Mouse (Mus musculus): ENCODE measurements at regions not wholly inside any gene's neighbourhood (a gene's known extent, or its start where the extent isn't known, plus 50 kb on each side); places are given as distances from the start of the nearest gene placed in this dataset.
"Not testable (repeated sequence)": the region's sequence is repeated elsewhere in the genome, so short reads cannot be mapped to it uniquely, and the experiment has no call there.

- DNase-seq (ENCODE audit: low spot score in 2 of 2): no peak
Observed at GRCm38 (mm10) chr2:171595240-171595639, 448.0 kb downstream of the Cbln4 start.

- DNase-seq (ENCODE audit: low spot score in 2 of 2): no peak
Observed at GRCm38 (mm10) chr2:171593884-171594283, 449.4 kb downstream of the Cbln4 start.

GRCm38 (mm10) chr2:171592315-171592714, 451.0 kb downstream of the Cbln4 start:
- DNase-seq (ENCODE audit: low spot score in 2 of 2): no peak

GRCm38 (mm10) chr2:171588158-171588557, 455.1 kb downstream of the Cbln4 start:
- no peak for DNase-seq (ENCODE audit: low spot score in 2 of 2)

- peak; percentile 12 to 19 for DNase-seq (ENCODE audit: low spot score in 2 of 2)
Observed at GRCm38 (mm10) chr2:171587635-171588034, 455.6 kb downstream of the Cbln4 start.

- DNase-seq (ENCODE audit: low spot score in 2 of 2): no peak
Observed at GRCm38 (mm10) chr2:171586853-171587220, 456.4 kb downstream of the Cbln4 start.

GRCm38 (mm10) chr2:171586217-171586852, 456.9 kb downstream of the Cbln4 start:
- DNase-seq (ENCODE audit: low spot score in 2 of 2): no peak

GRCm38 (mm10) chr2:171574360-171574759, 468.9 kb downstream of the Cbln4 start:
- DNase-seq (ENCODE audit: low spot score in 2 of 2): no peak

- DNase-seq (ENCODE audit: low spot score in 2 of 2): no peak
Observed at GRCm38 (mm10) chr2:171562656-171563055, 480.6 kb downstream of the Cbln4 start.

GRCm38 (mm10) chr2:171542768-171543167, 500.5 kb downstream of the Cbln4 start:
- not testable (repeated sequence) for DNase-seq (ENCODE audit: low spot score in 2 of 2)

GRCm38 (mm10) chr2:171514876-171515275, 528.4 kb downstream of the Cbln4 start:
- no peak for DNase-seq (ENCODE audit: low spot score in 2 of 2)

- DNase-seq (ENCODE audit: low spot score in 2 of 2): no peak
Observed at GRCm38 (mm10) chr2:171496620-171497019, 546.6 kb downstream of the Cbln4 start.

- peak; percentile 38 to 45 for DNase-seq (ENCODE audit: low spot score in 2 of 2)
Observed at GRCm38 (mm10) chr2:171493741-171494140, 549.5 kb downstream of the Cbln4 start.

GRCm38 (mm10) chr2:171487284-171487683, 556.0 kb downstream of the Cbln4 start:
- peak; percentile 21 to 44 for DNase-seq (ENCODE audit: low spot score in 2 of 2)

- peak; percentile 4 to 50 for DNase-seq (ENCODE audit: low spot score in 2 of 2)
Observed at GRCm38 (mm10) chr2:171453241-171453640, 590.0 kb downstream of the Cbln4 start.

- DNase-seq (ENCODE audit: low spot score in 2 of 2): peak in 1 of 2 experiments; percentile 3
Observed at GRCm38 (mm10) chr2:171406057-171406456, 637.2 kb downstream of the Cbln4 start.

GRCm38 (mm10) chr2:171388936-171389335, 654.3 kb downstream of the Cbln4 start:
- DNase-seq (ENCODE audit: low spot score in 2 of 2): no peak

- no peak for DNase-seq (ENCODE audit: low spot score in 2 of 2)
Observed at GRCm38 (mm10) chr2:171373457-171373856, 641.9 kb downstream of the Dok5 start.

- no peak for DNase-seq (ENCODE audit: low spot score in 2 of 2)
Observed at GRCm38 (mm10) chr2:171373016-171373415, 641.4 kb downstream of the Dok5 start.

- DNase-seq (ENCODE audit: low spot score in 2 of 2): no peak
Observed at GRCm38 (mm10) chr2:171371751-171372150, 640.1 kb downstream of the Dok5 start.

GRCm38 (mm10) chr2:171365553-171365952, 633.9 kb downstream of the Dok5 start:
- no peak for DNase-seq (ENCODE audit: low spot score in 2 of 2)

- DNase-seq (ENCODE audit: low spot score in 2 of 2): no peak
Observed at GRCm38 (mm10) chr2:171364621-171365020, 633.0 kb downstream of the Dok5 start.

GRCm38 (mm10) chr2:171363381-171363780, 631.8 kb downstream of the Dok5 start:
- no peak for DNase-seq (ENCODE audit: low spot score in 2 of 2)
